Mouse (Mus musculus): ENCODE results near the gene Trhr2. TPM values are rescaled to one million over a fixed set of nuclear protein-coding genes. Genes with fewer than 3 reads are reported as not detected.

Trhr2 gene
- polyA plus RNA-seq, 1 experiment from 2014 or later, result not detected

GRCm38 (mm10) chr8:122311115-122311514, 49.4 kb downstream of the Trhr2 start:
- no peak for DNase-seq
- Histone ChIP-seq H3K4me3 (ENCODE audit: low read depth, low read length) (no peak overlapping the region), H3K4me2 (no peak overlapping the region), H3K9ac (no peak overlapping the region; the same call in 1 of the 2 replicates), H3K27ac (ENCODE audit: low read depth) (no peak overlapping the region), H3K27me3 (ENCODE audit: insufficient read depth, low read length) (no peaks in the 10 kb centered on the region), H3K36me3 (ENCODE audit: insufficient read depth) (0 out of 2 replicates have a peak, but pooled peaks cover 3% of the 10 kb centered on the region), H3K4me1 (ENCODE audit: insufficient read depth) (0 out of 2 replicates have a peak, but pooled peaks cover 5% of the 10 kb centered on the region), H3K9me3 (ENCODE audit: low read depth, low read length) (no peaks in the 10 kb centered on the region)
- WGBS, result 48% methylated on average over 2 of the region's 2 CpGs
- ATAC-seq (ENCODE audit: insufficient read depth), result no peak
- TF ChIP-seq CTCF (IDR thresholded peaks at IDR 0.05; ENCODE audit: low read depth), result no peak

GRCm38 (mm10) chr8:122309272-122309671, 51.3 kb downstream of the Trhr2 start:
- ATAC-seq (ENCODE audit: insufficient read depth), result peak; percentile 38; the same call in 1 of the 2 replicates
- Histone ChIP-seq H3K27ac (ENCODE audit: low read depth) (0 out of 2 replicates have a peak overlapping the region, but pooled peaks have one; percentile 24), H3K27me3 (ENCODE audit: insufficient read depth, low read length) (no peaks in the 10 kb centered on the region), H3K9ac (no peak overlapping the region), H3K4me3 (ENCODE audit: low read depth, low read length) (no peak overlapping the region), H3K9me3 (ENCODE audit: low read depth, low read length) (no peaks in the 10 kb centered on the region), H3K4me1 (ENCODE audit: insufficient read depth) (0 out of 2 replicates have a peak, but pooled peaks cover under 1% of the 10 kb centered on the region), H3K4me2 (no peak overlapping the region), H3K36me3 (ENCODE audit: insufficient read depth) (0 out of 2 replicates have a peak, but pooled peaks cover 3% of the 10 kb centered on the region)
- no peak for TF ChIP-seq CTCF (IDR thresholded peaks at IDR 0.05; ENCODE audit: low read depth)
- no peak for DNase-seq
- 27% methylated on average over 12 of the region's 12 CpGs for WGBS

GRCm38 (mm10) chr8:122307836-122308235, 52.7 kb downstream of the Trhr2 start:
- DNase-seq (no peak), ATAC-seq (ENCODE audit: insufficient read depth) (no peak)
- Histone ChIP-seq H3K9me3 (ENCODE audit: low read depth, low read length) (no peaks in the 10 kb centered on the region), H3K27ac (ENCODE audit: low read depth) (no peak overlapping the region), H3K4me3 (ENCODE audit: low read depth, low read length) (no peak overlapping the region), H3K4me1 (ENCODE audit: insufficient read depth) (no peaks in the 10 kb centered on the region), H3K27me3 (ENCODE audit: insufficient read depth, low read length) (no peaks in the 10 kb centered on the region), H3K36me3 (ENCODE audit: insufficient read depth) (0 out of 2 replicates have a peak, but pooled peaks cover 3% of the 10 kb centered on the region), H3K9ac (no peak overlapping the region), H3K4me2 (no peak overlapping the region)
- 90% methylated on average over 8 of the region's 8 CpGs for whole genome bisulfite sequencing
- TF ChIP-seq CTCF (IDR thresholded peaks at IDR 0.05; ENCODE audit: low read depth), result no peak

Other genes starting within 250 kb of the Trhr2 start
- gene Zfpm1, start 78.6 kb downstream of the Trhr2 start, polyA plus RNA-seq (2014; fragmentation: Nextera tagmentation; extraction: Ambion mirVana), result 2.7 and 2.9 TPM in 2 replicates
- gene Zc3h18, start 15.9 kb upstream of the Trhr2 start, polyA plus RNA-seq (2014; fragmentation: Nextera tagmentation; extraction: Ambion mirVana), result 42.4 and 44.3 TPM in 2 replicates
- gene Il17c, start 61.3 kb upstream of the Trhr2 start, polyA plus RNA-seq (2014; fragmentation: Nextera tagmentation; extraction: Ambion mirVana), result 0.27 TPM in 1 of 2 replicates, not detected in the other
- gene Cyba, start 72.2 kb upstream of the Trhr2 start, polyA plus RNA-seq (2014; fragmentation: Nextera tagmentation; extraction: Ambion mirVana), result 165 and 175 TPM in 2 replicates
- 27.1 and 29.5 TPM in 2 replicates for gene Mvd, start 82.7 kb upstream of the Trhr2 start, polyA plus RNA-seq (2014; fragmentation: Nextera tagmentation; extraction: Ambion mirVana)
- 0.87 and 1.3 TPM in 2 replicates for gene Snai3, start 100.0 kb upstream of the Trhr2 start, polyA plus RNA-seq (2014; fragmentation: Nextera tagmentation; extraction: Ambion mirVana)
- gene Rnf166, start 115.3 kb upstream of the Trhr2 start, polyA plus RNA-seq (2014; fragmentation: Nextera tagmentation; extraction: Ambion mirVana), result 34.7 and 37.2 TPM in 2 replicates
- gene Ctu2, start 115.4 kb upstream of the Trhr2 start, polyA plus RNA-seq (2014; fragmentation: Nextera tagmentation; extraction: Ambion mirVana), result 45.4 and 56.2 TPM in 2 replicates
- gene Piezo1, start 190.6 kb upstream of the Trhr2 start, polyA plus RNA-seq (2014; fragmentation: Nextera tagmentation; extraction: Ambion mirVana), result 26.6 and 27.7 TPM in 2 replicates
- 47.1 and 50.3 TPM in 2 replicates for gene Cdt1, start 207.3 kb upstream of the Trhr2 start, polyA plus RNA-seq (2014; fragmentation: Nextera tagmentation; extraction: Ambion mirVana)
- gene Aprt, start 216.2 kb upstream of the Trhr2 start, polyA plus RNA-seq (2014; fragmentation: Nextera tagmentation; extraction: Ambion mirVana), result 338 and 366 TPM in 2 replicates

Measured in lung, embryonic 14.5 days (tissue).